Mouse (Mus musculus): ENCODE data around the gene Prdm2. TPM values are rescaled to one million over a fixed set of nuclear protein-coding genes. Genes with fewer than 3 reads are reported as not detected.
A peak's percentile ranks its signal among the peaks of the same experiment; 100 is the strongest.

Prdm2 gene
- polyA plus RNA-seq (2016; fragmentation: Nextera tagmentation; extraction: Ambion mirVana) = 20.6 and 21.7 TPM in 2 replicates

DNA sequence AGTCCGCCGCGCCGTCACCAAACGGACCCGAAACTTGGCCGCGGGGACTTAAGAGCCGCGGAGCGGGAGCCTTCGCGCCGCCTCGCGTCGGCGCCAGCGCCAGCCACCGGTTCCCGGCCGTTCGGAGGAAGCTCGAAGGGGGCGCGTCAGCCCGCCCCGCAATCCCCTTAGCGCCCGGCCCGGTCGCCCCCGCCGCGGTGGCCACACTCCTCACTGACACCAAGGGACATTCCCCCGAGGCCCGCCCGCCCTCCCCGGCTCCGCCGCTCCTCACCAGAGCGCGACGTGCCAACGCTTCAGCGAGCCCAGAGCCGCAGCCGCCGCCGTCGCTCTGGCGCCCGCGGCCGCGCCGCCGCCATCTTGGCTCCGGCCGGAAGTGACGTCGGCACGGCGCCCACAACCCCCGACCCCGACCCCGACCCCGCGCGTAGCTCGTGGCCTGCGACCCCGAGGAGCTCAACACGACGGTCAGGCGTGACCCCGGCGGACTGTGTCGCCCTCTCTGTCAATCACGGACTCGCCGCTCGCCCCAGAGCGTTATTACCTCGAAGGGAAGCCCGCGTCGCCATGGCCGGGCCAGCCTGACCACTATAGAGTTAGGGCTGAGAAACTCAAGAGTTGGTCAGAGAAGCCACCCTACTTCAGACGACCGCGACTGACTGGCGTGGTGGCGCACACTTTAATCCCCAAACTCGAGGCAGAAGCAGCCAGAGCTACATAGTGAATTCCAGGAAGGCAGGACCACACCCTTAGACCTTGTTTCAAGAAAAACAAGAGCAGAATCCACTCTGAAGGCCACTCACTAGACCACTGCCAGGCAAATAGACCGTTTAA, at the start of gene Prdm2:
Gene Prdm2, minus strand, starts transcription at position 655 of the 834 bp plus-strand sequence.
- peaks cover 18% of the 10 kb centered on the region for H3K4me1 ChIP-seq
- H3K27ac ChIP-seq (replicated peaks) = peak within 1 kb of the TSS; percentile 90

DNA sequence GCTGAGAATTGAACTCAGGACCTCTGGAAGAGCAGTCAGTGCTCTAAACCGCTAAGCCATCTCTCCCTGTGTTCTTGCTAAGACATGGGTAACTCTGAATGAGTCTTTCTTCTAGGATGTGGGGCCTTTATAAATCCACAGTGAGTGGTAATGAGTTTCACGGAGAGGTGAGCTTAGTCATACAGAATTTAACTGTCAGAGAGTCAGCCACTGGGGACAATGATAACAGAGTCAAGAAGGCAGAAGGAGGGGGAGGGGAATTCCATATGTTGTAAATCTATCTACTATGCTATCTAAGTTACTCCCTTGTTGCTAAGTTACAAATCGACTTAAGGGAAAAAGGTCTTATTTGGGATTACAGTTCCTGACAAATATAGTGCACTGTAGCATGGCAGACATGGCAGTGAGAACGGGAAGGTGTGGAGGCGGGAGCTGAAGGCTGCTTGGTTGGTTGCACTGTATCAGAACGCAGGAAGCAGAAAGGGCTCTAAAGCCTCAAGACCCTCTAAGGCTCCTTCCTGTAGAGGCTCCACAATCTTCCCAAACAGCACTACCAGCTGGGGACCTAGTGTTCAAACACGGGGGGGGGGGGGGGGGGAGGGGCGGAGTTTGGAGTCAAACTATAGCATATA, 47.0 kb upstream of the Prdm2 start:
- no peak overlapping the region for H3K27ac ChIP-seq (replicated peaks)
- 62% methylated on average over 7 of the region's 8 CpGs for WGBS

More for the DNA sequence above, at the start of gene Prdm2:
- Histone ChIP-seq H3K9me3 (no peaks in the 10 kb centered on the region), H3K27me3 (0 out of 2 replicates have a peak, but pooled peaks cover 5% of the 10 kb centered on the region), H3K36me3 (no peaks in the 10 kb centered on the region), H3K9ac (replicated peaks) (peak within 1 kb of the TSS; percentile 96), H3K4me3 (peak within 1 kb of the TSS; percentile 79), H3K4me2 (replicated peaks) (peak within 1 kb of the TSS; percentile 75)
- peak; percentile 83 for ATAC-seq (ENCODE audit: low FRiP score, low read depth)
- WGBS = 2% methylated on average over 89 of the region's 96 CpGs

DNA sequence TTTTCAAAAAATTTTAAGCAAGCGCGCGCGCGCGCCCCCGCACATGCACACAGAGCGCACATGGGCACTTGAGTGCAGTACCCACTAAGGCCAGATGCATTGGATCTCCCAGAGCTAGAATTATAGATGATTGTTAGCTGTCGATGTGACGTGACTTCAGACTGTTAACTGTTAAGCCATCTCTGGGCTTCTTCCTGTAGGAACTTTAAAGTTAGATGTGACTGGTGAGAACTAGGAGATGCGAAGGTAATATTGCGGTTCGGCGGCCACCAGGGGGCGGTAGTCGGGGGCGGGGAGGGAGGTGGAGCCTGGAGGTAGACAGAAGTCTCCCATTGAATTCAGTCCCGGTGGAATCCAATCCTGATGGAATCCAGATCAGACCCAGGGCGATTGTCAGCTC, 45.7 kb upstream of the Prdm2 start:
- H3K27ac ChIP-seq (replicated peaks) = no peak overlapping the region
- ATAC-seq (ENCODE audit: low FRiP score, low read depth) = peak; percentile 50
- WGBS = 34% methylated on average over 19 of the region's 19 CpGs

More for the DNA sequence above, 47.0 kb upstream of the Prdm2 start:
- Histone ChIP-seq H3K9me3 (no peaks in the 10 kb centered on the region), H3K27me3 (no peaks in the 10 kb centered on the region; the same call in 1 of the 2 replicates), H3K4me1 (peaks cover 10% of the 10 kb centered on the region; the same call in 1 of the 2 replicates), H3K4me2 (replicated peaks) (no peak overlapping the region), H3K4me3 (no peak overlapping the region), H3K9ac (replicated peaks) (no peak overlapping the region), H3K36me3 (no peaks in the 10 kb centered on the region)
- ATAC-seq (ENCODE audit: low FRiP score, low read depth) = peak; percentile 55

DNA sequence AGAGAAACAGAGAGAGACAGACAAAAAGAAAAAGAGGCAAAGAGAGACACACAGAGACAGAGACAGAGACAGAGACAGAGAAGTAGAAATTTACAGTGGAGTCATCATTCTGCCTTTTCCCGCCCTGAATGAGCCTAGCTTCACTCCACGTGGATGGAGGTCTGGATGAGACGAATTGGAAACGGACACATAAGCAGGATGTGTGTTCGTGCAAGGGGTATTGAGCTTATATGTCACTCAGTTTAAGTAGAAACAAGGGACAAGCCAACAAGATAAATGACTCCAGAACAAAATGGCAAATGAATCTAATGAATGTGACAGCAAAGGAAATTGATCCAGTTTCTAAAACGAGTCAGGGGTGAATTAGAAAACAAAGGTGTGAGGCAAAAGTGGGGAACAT, 45.2 kb upstream of the Prdm2 start:
- no peaks in the 10 kb centered on the region; the same call in 1 of the 2 replicates for H3K27me3 ChIP-seq
- no peak overlapping the region for H3K4me3 ChIP-seq
- no peak overlapping the region for H3K9ac ChIP-seq (replicated peaks)
- no peaks in the 10 kb centered on the region for H3K36me3 ChIP-seq
- no peak overlapping the region for H3K27ac ChIP-seq (replicated peaks)
- WGBS = 65% methylated on average over 6 of the region's 6 CpGs
- peaks cover 10% of the 10 kb centered on the region; the same call in 1 of the 2 replicates for H3K4me1 ChIP-seq
- ATAC-seq (ENCODE audit: low FRiP score, low read depth) = no peak
- no peaks in the 10 kb centered on the region for H3K9me3 ChIP-seq
- H3K4me2 ChIP-seq (replicated peaks) = no peak overlapping the region

More for the DNA sequence above, 45.7 kb upstream of the Prdm2 start:
- Histone ChIP-seq H3K4me1 (peaks cover 10% of the 10 kb centered on the region; the same call in 1 of the 2 replicates), H3K27me3 (no peaks in the 10 kb centered on the region; the same call in 1 of the 2 replicates), H3K4me2 (replicated peaks) (peak overlapping the region; percentile 19), H3K9ac (replicated peaks) (no peak overlapping the region), H3K4me3 (no peak overlapping the region), H3K36me3 (no peaks in the 10 kb centered on the region), H3K9me3 (no peaks in the 10 kb centered on the region)

DNA sequence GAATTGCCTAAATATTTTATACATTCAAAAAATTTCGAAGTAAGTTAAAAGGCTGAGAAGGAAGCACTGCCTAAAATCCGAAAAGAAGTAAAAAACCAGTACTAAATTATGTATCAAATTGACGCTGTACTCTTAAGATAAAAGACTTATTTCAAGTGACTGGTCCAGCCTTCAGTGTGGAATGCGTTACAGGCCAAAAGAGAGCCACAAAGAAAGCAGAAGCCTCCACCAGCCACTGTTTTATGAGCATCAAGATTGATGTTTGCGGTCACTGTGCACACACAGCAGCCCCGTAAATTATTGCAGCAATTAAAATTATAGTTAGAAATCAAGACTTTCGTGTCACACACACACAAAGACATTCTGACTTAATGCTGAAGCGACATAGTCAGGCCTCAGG, 42.7 kb upstream of the Prdm2 start:
- 85% methylated on average over 8 of the region's 8 CpGs for WGBS
- Histone ChIP-seq H3K4me1 (peaks cover 10% of the 10 kb centered on the region; the same call in 1 of the 2 replicates), H3K27ac (replicated peaks) (no peak overlapping the region), H3K9me3 (no peaks in the 10 kb centered on the region), H3K4me2 (replicated peaks) (no peak overlapping the region), H3K4me3 (no peak overlapping the region), H3K27me3 (no peaks in the 10 kb centered on the region; the same call in 1 of the 2 replicates), H3K9ac (replicated peaks) (no peak overlapping the region), H3K36me3 (no peaks in the 10 kb centered on the region)
- no peak for ATAC-seq (ENCODE audit: low FRiP score, low read depth)

DNA sequence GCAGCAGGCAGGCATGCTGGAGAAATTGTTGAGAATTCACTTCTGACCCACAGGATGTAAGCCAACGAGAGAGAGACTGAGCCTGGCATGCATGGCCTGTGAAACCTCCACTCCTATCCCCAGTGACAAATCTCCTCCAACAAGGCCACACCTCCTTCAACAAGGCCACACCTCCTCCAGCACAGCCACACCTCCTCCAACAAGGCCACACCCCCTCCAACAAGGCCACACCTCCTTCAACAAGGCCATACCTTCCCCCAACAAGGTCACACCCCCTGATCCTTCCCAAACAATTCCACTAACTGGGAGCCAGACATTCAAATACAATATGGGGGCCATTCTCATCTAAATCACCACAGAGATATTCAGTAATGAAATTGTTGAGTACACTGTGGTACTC, 40.6 kb upstream of the Prdm2 start:
- Histone ChIP-seq H3K4me1 (0 out of 2 replicates have a peak, but pooled peaks cover 2% of the 10 kb centered on the region), H3K27ac (replicated peaks) (no peak overlapping the region), H3K4me3 (no peak overlapping the region), H3K9me3 (no peaks in the 10 kb centered on the region), H3K36me3 (no peaks in the 10 kb centered on the region), H3K27me3 (no peaks in the 10 kb centered on the region; the same call in 1 of the 2 replicates), H3K9ac (replicated peaks) (no peak overlapping the region), H3K4me2 (replicated peaks) (no peak overlapping the region)
- 83% methylated on average over 1 of the region's 1 CpGs for WGBS
- ATAC-seq (ENCODE audit: low FRiP score, low read depth) = no peak

DNA sequence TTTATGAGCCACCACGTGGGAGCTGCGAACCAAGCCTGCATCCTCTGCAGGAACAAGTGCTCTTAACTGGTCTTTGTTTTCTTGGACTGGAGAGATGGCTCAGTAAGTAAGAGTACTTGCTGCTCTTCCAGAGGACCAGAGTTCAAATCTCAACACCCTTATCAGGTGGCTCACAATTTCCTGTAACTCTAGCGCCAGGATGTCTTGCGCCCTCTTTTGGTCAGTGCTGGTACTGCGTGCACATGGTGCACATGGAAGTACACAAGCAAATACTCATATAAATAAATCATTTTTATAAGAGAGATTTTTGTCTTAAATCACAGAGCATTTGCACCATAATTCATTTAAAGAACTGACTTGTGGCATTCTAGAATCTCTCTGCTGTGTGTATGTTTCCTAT, 35.3 kb upstream of the Prdm2 start:
- WGBS = 83% methylated on average over 5 of the region's 5 CpGs
- no peak overlapping the region for H3K27ac ChIP-seq (replicated peaks)

DNA sequence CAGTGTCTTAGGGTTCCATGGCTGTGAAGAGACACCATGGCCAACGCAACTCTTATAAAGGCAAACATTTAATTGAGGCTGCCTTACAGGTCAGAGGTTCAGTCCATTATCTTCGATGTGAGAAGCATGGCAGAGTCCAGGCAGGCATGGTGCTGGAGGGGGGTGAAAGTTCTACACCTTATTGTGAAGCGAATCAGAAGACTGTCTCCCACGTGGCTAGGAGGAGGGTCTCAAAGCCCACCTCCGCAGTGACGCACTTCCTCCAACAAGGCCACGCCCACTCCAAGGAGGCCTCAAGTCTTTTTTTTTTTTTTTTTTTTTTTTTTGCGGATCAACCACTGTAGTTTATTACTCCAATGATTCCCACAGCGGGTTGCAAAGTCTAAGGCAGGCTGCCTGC, 28.5 kb upstream of the Prdm2 start:
- Histone ChIP-seq H3K27ac (replicated peaks) (no peak overlapping the region), H3K36me3 (no peaks in the 10 kb centered on the region), H3K4me2 (replicated peaks) (no peak overlapping the region), H3K4me1 (peaks cover 3% of the 10 kb centered on the region; the same call in 1 of the 2 replicates), H3K4me3 (no peak overlapping the region), H3K9ac (replicated peaks) (no peak overlapping the region), H3K27me3 (no peaks in the 10 kb centered on the region), H3K9me3 (no peaks in the 10 kb centered on the region)
- WGBS = 81% methylated on average over 9 of the region's 9 CpGs
- no peak for ATAC-seq (ENCODE audit: low FRiP score, low read depth)

More for the DNA sequence above, 35.3 kb upstream of the Prdm2 start:
- ATAC-seq (ENCODE audit: low FRiP score, low read depth) = no peak
- no peak overlapping the region for H3K4me2 ChIP-seq (replicated peaks)
- no peaks in the 10 kb centered on the region for H3K36me3 ChIP-seq
- H3K9ac ChIP-seq (replicated peaks) = no peak overlapping the region
- H3K27me3 ChIP-seq = no peaks in the 10 kb centered on the region
- H3K9me3 ChIP-seq = no peaks in the 10 kb centered on the region
- H3K4me3 ChIP-seq = no peak overlapping the region
- H3K4me1 ChIP-seq = no peaks in the 10 kb centered on the region

DNA sequence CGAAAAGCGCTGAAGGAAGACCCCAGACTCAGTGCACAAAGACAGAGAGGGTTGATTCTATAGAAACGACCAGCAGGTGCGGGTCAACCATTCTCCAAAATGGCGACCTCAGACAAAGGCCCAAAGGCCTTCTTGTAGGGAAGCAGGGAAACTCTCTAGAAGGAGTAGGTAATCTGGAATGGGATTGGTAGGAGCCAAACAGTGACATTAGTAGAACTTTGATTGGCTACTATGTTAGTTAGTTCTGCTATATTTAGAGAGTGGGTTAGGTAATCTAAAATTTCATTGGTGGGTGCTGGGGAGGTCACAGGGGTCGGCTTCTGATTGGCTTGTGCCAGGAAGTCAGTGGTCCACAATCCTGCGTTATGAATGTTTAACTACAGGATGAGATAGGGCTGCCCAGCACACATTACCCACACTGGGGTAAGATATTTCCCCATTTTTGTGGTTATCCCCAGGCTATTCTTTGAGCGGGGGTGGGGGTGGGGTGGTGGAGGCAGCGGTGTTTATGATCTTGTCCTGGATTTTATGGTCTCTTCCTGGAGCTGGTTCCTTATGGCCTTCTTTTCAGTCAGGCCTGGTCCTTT, 26.9 kb upstream of the Prdm2 start:
- Histone ChIP-seq H3K4me3 (no peak overlapping the region), H3K9me3 (no peaks in the 10 kb centered on the region), H3K27me3 (no peaks in the 10 kb centered on the region), H3K36me3 (no peaks in the 10 kb centered on the region), H3K9ac (replicated peaks) (no peak overlapping the region), H3K27ac (replicated peaks) (no peak overlapping the region), H3K4me1 (peaks cover 3% of the 10 kb centered on the region; the same call in 1 of the 2 replicates), H3K4me2 (replicated peaks) (no peak overlapping the region)
- ATAC-seq (ENCODE audit: low FRiP score, low read depth) = no peak
- WGBS = 92% methylated on average over 9 of the region's 9 CpGs

DNA sequence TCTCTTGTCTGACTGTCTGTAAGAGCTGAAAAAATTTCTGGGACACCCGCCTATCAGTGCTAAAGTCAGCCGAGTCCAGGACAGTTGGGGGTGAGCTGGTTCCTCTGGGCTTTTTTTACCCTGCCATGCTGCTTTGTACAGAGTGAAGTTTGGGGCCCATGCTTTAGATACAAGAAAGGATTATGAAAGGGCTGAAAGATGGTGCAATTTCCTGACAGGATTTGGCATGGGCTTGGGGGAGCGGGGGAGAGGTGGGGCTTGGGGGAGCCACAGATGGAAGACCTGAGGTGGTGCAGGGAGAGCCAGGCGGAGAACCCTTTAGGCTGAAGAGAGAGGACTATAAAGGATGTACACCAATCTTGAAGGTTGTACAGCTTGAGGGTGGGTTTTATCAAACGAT, 26.3 kb upstream of the Prdm2 start:
- Histone ChIP-seq H3K36me3 (no peaks in the 10 kb centered on the region), H3K27ac (replicated peaks) (no peak overlapping the region), H3K4me3 (no peak overlapping the region), H3K9me3 (no peaks in the 10 kb centered on the region), H3K4me1 (peaks cover 3% of the 10 kb centered on the region; the same call in 1 of the 2 replicates), H3K4me2 (replicated peaks) (no peak overlapping the region), H3K9ac (replicated peaks) (no peak overlapping the region), H3K27me3 (no peaks in the 10 kb centered on the region)
- 93% methylated on average over 5 of the region's 5 CpGs for WGBS
- no peak for ATAC-seq (ENCODE audit: low FRiP score, low read depth)

DNA sequence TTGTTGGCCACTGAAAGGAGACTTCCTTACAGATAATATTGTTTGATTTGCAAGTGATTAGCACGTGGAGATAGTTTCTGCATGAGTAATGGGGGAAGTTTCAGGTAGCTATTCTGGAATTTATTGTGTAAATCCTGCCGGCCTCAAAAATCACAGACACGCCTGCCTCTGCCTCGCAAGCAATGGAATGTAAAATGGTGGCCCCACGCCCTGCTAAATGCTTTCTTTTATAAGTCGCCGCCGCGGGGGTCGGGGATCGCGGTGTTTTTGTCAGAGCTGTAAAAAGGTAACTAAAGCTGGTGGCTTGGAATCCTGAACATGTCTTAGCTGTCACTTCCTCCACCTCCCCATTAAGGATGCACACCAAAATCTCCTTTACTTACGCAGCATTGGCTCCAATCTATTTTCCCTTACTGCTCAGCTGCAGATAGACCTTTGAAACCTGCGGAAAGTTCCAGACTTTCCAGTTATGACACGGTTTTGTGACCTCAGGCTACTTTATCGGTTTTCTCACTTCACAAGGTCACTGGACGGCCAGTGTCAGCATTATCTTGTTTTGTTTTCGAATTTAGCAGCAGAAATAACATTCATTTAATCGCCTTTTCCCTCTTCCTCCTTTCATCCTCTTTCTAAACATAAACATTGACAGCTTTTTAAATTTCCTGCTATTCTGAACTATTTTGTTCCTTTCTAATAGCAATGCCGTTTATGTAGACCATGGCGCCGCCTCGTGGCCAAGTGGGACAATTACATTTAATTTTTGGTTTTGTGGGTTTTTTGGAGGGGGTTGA, 25.6 kb upstream of the Prdm2 start:
- H3K27me3 ChIP-seq = no peaks in the 10 kb centered on the region
- no peak overlapping the region for H3K27ac ChIP-seq (replicated peaks)
- H3K4me1 ChIP-seq = peaks cover 3% of the 10 kb centered on the region; the same call in 1 of the 2 replicates
- no peak for ATAC-seq (ENCODE audit: low FRiP score, low read depth)
- H3K36me3 ChIP-seq = no peaks in the 10 kb centered on the region
- no peak overlapping the region for H3K4me3 ChIP-seq
- H3K4me2 ChIP-seq (replicated peaks) = no peak overlapping the region
- no peaks in the 10 kb centered on the region for H3K9me3 ChIP-seq
- 28% methylated on average over 23 of the region's 23 CpGs for WGBS
- H3K9ac ChIP-seq (replicated peaks) = no peak overlapping the region

All from midbrain, embryonic 12.5 days (tissue).